Mouse (Mus musculus): ENCODE measurements around the gene Gse1. TPM values are rescaled to one million over a fixed set of nuclear protein-coding genes. Genes with fewer than 3 reads are reported as not detected.
A peak's percentile ranks its signal among the peaks of the same experiment; 100 is the strongest.

The Gse1 gene
- total and polyA plus RNA-seq, 2 experiments from 2014 or later = 15.9 to 48.2 TPM

DNA sequence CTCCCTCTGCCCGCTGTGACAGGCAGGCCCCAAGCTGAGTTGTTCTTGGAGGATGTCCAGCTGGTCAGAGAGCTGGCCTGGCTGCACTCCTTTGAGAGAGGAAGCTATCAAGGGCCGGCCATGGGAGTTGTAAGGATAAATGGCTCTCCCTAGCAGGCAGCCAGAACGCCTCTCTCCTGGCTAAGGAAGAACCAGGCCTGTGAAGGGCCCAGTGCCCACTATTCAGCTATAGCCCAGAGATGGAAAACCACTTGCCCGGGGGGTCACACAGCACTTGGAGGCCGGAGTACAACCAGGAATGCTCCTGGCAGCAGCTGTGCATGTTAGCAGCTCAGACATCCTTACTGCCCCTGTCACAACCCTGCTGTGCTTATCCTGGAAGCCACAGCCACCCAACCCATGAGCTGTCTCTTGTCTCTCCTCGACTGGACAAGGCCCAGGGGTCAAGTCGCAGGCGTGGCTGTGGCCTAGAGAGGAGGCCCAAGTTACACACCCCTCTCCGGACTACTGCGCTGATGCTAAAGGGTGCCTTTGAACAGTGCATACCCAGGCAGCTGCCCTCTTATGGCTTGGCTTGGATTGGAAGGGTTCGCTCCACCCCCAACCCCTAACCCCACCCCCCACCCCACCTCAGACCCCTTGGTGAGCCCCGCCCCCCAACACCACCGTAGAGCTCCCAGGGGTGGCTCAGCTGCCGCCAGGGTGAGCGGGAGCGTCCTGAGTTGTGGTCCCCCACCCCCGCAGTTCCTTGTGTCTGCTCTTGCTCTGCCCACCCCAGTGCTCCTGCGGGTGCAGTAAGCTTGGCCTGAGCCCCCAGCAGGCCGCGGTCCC is 276.2 kb downstream of the Gse1 start:
- H3K4me3 ChIP-seq (ENCODE audit: low read depth, low read length) = peak overlapping the region; percentile 20
- H3K4me2 ChIP-seq (ENCODE audit: low read depth) = peak overlapping the region; percentile 56
- H3K9me3 ChIP-seq (ENCODE audit: low read length) = no peaks in the 10 kb centered on the region
- peaks cover 36% of the 10 kb centered on the region for H3K4me1 ChIP-seq (ENCODE audit: insufficient read depth)
- ATAC-seq = peak; percentile 30
- peak overlapping the region; percentile 80 for H3K27ac ChIP-seq (ENCODE audit: low read depth, low read length)
- no peaks in the 10 kb centered on the region for H3K36me3 ChIP-seq (ENCODE audit: insufficient read depth)
- H3K9ac ChIP-seq = peak overlapping the region; percentile 50
- H3K27me3 ChIP-seq (ENCODE audit: insufficient read depth, low read length) = no peaks in the 10 kb centered on the region
- no peak for DNase-seq
- WGBS = 9% methylated on average over 19 of the region's 20 CpGs
- TF ChIP-seq CTCF (IDR thresholded peaks at IDR 0.05; ENCODE audit: low read depth) = no peak

DNA sequence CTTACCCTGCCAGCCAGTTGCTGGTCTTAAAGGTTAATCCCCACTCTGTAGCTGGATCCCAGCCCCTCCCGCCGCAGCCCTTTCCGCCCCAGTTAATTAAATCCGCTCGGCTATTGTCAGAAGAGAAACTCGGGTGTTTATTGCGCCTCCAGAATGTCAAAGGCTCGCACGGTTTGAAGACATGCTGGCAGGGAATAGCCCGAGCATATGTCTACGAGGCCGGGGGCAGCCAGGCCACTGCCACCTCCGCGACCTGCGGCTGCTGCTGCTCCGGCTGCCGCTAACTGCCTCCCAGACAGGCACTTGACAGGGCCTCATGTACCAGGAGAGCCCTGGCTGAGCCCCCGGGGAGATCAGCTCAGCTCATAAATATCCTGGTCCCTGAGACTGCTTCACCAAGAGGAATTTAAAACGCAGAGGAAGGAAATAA is 276.8 kb downstream of the Gse1 start:
- Histone ChIP-seq H3K36me3 (ENCODE audit: insufficient read depth) (no peaks in the 10 kb centered on the region), H3K9me3 (ENCODE audit: low read length) (no peaks in the 10 kb centered on the region), H3K27me3 (ENCODE audit: insufficient read depth, low read length) (no peaks in the 10 kb centered on the region), H3K9ac (peak overlapping the region; percentile 50), H3K4me3 (ENCODE audit: low read depth, low read length) (peak overlapping the region; percentile 20), H3K4me2 (ENCODE audit: low read depth) (peak overlapping the region; percentile 56), H3K27ac (ENCODE audit: low read depth, low read length) (peak overlapping the region; percentile 80), H3K4me1 (ENCODE audit: insufficient read depth) (peaks cover 42% of the 10 kb centered on the region)
- peak; percentile 48; the same call in 1 of the 2 replicates for ATAC-seq
- peak; percentile 54 for DNase-seq
- TF ChIP-seq CTCF (IDR thresholded peaks at IDR 0.05; ENCODE audit: low read depth) = no peak
- WGBS = 3% methylated on average over 19 of the region's 19 CpGs

DNA sequence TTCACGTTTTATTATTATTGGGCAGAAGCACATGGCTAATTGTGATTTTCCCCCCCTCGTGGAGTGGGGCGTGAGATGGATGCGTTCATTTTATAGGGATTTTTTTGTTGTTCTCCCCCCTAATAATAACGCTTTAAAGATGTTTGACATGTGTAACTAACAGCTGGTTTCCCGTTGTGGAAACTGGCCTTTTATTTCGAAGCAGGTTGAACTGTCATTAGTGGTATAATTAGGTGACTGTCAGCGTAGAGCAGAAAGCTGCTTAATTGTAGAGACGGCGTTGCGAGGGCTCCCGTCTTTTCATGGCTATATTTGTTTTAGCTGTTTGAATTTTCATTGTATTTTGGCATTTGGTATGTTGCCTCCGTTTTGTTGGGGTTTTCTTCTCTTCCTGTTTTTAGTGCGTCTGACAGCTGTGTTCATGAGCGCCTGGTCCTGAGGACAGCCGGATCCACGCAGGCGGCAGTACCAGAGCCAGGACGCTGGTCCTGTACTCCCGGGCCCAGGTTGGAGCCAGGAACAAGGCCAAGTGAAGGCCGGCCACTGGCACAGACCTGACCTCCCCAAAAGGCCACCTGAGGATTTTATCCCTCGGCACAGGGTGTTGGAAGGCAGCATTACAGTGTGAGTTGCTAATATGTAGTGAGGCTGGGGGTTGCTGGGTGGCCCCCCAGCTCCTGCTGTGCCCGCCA is 277.5 kb downstream of the Gse1 start:
- Histone ChIP-seq H3K36me3 (ENCODE audit: insufficient read depth) (no peaks in the 10 kb centered on the region), H3K4me2 (ENCODE audit: low read depth) (peak overlapping the region; percentile 56), H3K4me3 (ENCODE audit: low read depth, low read length) (no peak overlapping the region), H3K9ac (peak overlapping the region; percentile 50), H3K4me1 (ENCODE audit: insufficient read depth) (peaks cover 42% of the 10 kb centered on the region), H3K27me3 (ENCODE audit: insufficient read depth, low read length) (no peaks in the 10 kb centered on the region), H3K27ac (ENCODE audit: low read depth, low read length) (peak overlapping the region; percentile 80), H3K9me3 (ENCODE audit: low read length) (no peaks in the 10 kb centered on the region)
- DNase-seq (peak; percentile 58), ATAC-seq (peak; percentile 16; the same call in 1 of the 2 replicates)
- TF ChIP-seq CTCF (IDR thresholded peaks at IDR 0.05; ENCODE audit: low read depth) = no peak
- 10% methylated on average over 23 of the region's 23 CpGs for WGBS

DNA sequence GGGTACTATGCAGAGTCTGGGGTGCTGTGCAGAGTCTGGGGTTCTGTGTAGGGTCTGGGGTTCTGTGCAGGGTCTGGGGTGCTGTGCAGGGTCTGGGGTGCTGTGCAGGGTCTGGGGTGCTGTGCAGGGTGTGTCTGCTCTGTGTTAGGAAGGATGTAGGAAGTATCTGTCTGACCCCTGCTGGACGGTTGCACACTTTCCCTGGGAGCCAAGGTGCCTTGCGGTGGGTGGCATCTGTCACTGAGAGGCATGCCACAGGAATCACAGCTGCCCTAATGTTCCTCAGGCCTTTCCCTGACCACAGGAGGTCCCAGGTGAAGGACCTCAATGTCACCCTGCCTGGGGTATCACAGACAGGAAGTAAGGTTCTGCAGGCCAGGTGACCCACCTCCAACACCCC is 278.3 kb downstream of the Gse1 start:
- Histone ChIP-seq H3K27me3 (ENCODE audit: insufficient read depth, low read length) (no peaks in the 10 kb centered on the region), H3K9ac (no peak overlapping the region), H3K4me3 (ENCODE audit: low read depth, low read length) (no peak overlapping the region), H3K4me2 (ENCODE audit: low read depth) (no peak overlapping the region), H3K36me3 (ENCODE audit: insufficient read depth) (no peaks in the 10 kb centered on the region), H3K27ac (ENCODE audit: low read depth, low read length) (no peak overlapping the region), H3K9me3 (ENCODE audit: low read length) (no peaks in the 10 kb centered on the region), H3K4me1 (ENCODE audit: insufficient read depth) (peaks cover 49% of the 10 kb centered on the region)
- DNase-seq (no peak), ATAC-seq (no peak)
- peak; percentile 51 for TF ChIP-seq CTCF (IDR thresholded peaks at IDR 0.05; ENCODE audit: low read depth)
- 49% methylated on average over 2 of the region's 2 CpGs for WGBS

DNA sequence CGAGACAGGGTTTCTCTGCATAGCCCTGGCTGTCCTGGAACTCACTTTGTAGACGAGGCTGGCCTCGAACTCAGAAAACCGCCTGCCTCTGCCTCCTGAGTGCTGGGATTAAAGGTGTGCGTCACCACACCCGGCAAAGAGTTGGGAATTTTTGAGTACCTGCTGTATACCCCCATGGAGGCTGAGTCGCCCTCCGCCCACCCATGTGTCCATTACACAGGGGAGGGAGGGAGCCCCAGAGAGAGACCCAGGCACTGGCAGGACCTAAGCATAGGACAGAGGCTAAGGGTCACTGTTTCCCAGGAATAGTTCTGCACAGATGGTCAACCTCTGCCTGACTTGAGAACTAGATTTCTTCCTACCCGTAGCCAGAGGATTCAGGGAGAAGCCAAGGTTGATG is 279.0 kb downstream of the Gse1 start:
- 91% methylated on average over 9 of the region's 9 CpGs for WGBS
- ATAC-seq = no peak

DNA sequence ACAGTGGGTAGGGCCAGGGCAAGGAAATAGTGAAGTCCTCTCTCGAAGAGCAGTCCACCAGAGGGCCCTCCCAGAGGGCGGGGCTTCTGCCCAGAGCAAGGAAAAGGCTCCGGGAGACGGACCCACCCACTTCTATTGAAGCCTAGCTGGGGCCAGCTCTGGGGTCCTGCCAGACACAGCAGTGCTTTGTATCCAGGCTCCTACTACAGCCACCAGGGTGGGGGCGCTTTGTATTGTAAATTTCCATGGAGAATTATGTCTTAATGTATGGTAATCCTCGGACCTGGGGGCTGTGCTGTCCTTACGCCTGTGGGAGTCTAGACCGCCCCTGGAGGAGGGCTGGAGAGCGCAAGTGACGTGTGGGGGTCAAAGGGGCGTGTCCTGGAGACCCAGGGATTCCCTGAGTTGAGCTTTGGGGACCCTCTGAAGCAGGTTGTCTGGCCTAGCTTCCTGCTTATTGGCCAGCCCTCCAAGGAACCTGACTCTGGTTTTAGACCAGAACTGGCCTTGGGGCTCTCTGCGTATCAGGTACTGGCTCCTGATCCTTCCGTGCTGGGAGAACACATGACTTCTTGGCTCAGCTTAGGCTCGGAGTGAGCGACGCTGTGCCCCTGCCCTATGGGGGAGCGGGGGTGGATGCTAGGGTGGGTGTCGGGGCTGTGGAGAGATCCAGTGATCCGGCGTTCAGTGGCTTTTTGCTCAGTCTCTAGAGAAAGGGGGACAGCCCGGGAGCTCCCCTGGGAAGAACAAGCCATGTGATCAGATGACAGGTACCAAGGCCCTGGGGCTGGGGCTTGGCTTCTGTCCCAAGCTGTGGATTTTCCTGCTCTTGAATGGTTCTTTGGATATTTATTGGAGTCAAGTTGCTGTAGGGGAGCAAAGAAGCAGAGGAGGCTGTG is 281.1 kb downstream of the Gse1 start:
- Histone ChIP-seq H3K27ac (ENCODE audit: low read depth, low read length) (0 out of 2 replicates have a peak overlapping the region, but pooled peaks have one; percentile 9), H3K4me2 (ENCODE audit: low read depth) (peak overlapping the region; percentile 11; the same call in 1 of the 2 replicates), H3K27me3 (ENCODE audit: insufficient read depth, low read length) (no peaks in the 10 kb centered on the region), H3K4me1 (ENCODE audit: insufficient read depth) (peaks cover 67% of the 10 kb centered on the region), H3K9ac (no peak overlapping the region), H3K4me3 (ENCODE audit: low read depth, low read length) (no peak overlapping the region), H3K9me3 (ENCODE audit: low read length) (no peaks in the 10 kb centered on the region), H3K36me3 (ENCODE audit: insufficient read depth) (no peaks in the 10 kb centered on the region)
- 9% methylated on average over 20 of the region's 21 CpGs for WGBS
- TF ChIP-seq CTCF (IDR thresholded peaks at IDR 0.05; ENCODE audit: low read depth) = no peak
- peak; percentile 53 for DNase-seq
- ATAC-seq = 0 out of 2 replicates have a peak, but pooled peaks have one; percentile 16

More for the DNA sequence above, 279.0 kb downstream of the Gse1 start:
- no peak overlapping the region for H3K27ac ChIP-seq (ENCODE audit: low read depth, low read length)
- peaks cover 56% of the 10 kb centered on the region for H3K4me1 ChIP-seq (ENCODE audit: insufficient read depth)
- TF ChIP-seq CTCF (IDR thresholded peaks at IDR 0.05; ENCODE audit: low read depth) = no peak
- H3K27me3 ChIP-seq (ENCODE audit: insufficient read depth, low read length) = no peaks in the 10 kb centered on the region
- no peaks in the 10 kb centered on the region for H3K9me3 ChIP-seq (ENCODE audit: low read length)
- no peak overlapping the region for H3K4me2 ChIP-seq (ENCODE audit: low read depth)
- H3K36me3 ChIP-seq (ENCODE audit: insufficient read depth) = no peaks in the 10 kb centered on the region
- H3K4me3 ChIP-seq (ENCODE audit: low read depth, low read length) = no peak overlapping the region
- no peak for DNase-seq
- H3K9ac ChIP-seq = no peak overlapping the region
